Mouse (Mus musculus) lung, postnatal 0 days (tissue): ENCODE measurements at regions not wholly inside any gene's neighbourhood (a gene's known extent, or its start where the extent isn't known, plus 50 kb on each side); places are given as distances from the start of the nearest gene placed in this dataset.

ENCODE experiments used
- ATAC-seq: fragments of 200-750 bp; cut with Nextera tagmentation; 2 replicates; pipeline ENCODE4 v1.8.0; 2017; ENCODE audit warnings: moderate library complexity
- DNase-seq: peaks from one replicate; pipeline ENCODE4 v3.0.0-alpha.2; 2016; ENCODE audit warnings: low spot score
- H3K27ac ChIP-seq: fragments of 300-500 bp; sonication (generic); 2 replicates; pipeline ENCODE4 v1.5.1; 2014; ENCODE audit warnings: antibody characterized with exemption, mild to moderate bottlenecking, low read length, mixed read lengths
- H3K27me3 ChIP-seq: fragments of 300-500 bp; sonication (generic); replicated peaks from 2 replicates; pipeline ENCODE4 v1.6.1; 2014; ENCODE audit warnings: low read length, mixed read lengths; ENCODE audit not compliant: insufficient read depth
- H3K36me3 ChIP-seq: fragments of 300-500 bp; sonication (generic); 2 replicates; pipeline ENCODE4 v1.6.1; 2014; ENCODE audit warnings: low read length, mixed read lengths; ENCODE audit not compliant: insufficient read depth
- H3K4me1 ChIP-seq: fragments of 300-500 bp; sonication (generic); 2 replicates; pipeline ENCODE4 v1.6.1; 2014; ENCODE audit warnings: antibody characterized with exemption, low read depth, low read length, mixed read lengths; ENCODE audit not compliant: insufficient read depth
- H3K4me2 ChIP-seq: fragments of 300-500 bp; sonication (generic); replicated peaks from 2 replicates; pipeline ENCODE4 v1.6.1; 2014; ENCODE audit warnings: low read depth, mild to moderate bottlenecking, low read length, moderate library complexity, mixed read lengths
- H3K4me3 ChIP-seq: fragments of 300-500 bp; sonication (generic); 2 replicates; pipeline ENCODE4 v1.5.1; 2014; ENCODE audit warnings: low read depth, low read length
- H3K9ac ChIP-seq: fragments of 300-500 bp; sonication (generic); replicated peaks from 2 replicates; pipeline ENCODE4 v1.6.1; 2014; ENCODE audit warnings: low read depth, mild to moderate bottlenecking
- H3K9me3 ChIP-seq: fragments of 300-500 bp; sonication (generic); 2 replicates; pipeline ENCODE4 v1.6.1; 2016; ENCODE audit warnings: low read length, mixed read lengths
- CTCF ChIP-seq: IDR thresholded peaks from 2 replicates; pipeline ENCODE4 v1.5.1; 2016; ENCODE audit warnings: antibody characterized with exemption, mild to moderate bottlenecking
- EP300 ChIP-seq: IDR thresholded peaks from 2 replicates; pipeline ENCODE4 v1.6.1; 2016; ENCODE audit warnings: antibody characterized with exemption, mild to moderate bottlenecking, control low read depth
- WGBS: fragments of 180-500 bp; shearing (Covaris S2); extraction: QIAGEN DNeasy Blood & Tissue Kit; methylation state at CpG from one replicate; pipeline ENCODE4 v1.1.7; 2014; 5-methylcytosine and 5-hydroxymethylcytosine counted together

- Histone ChIP-seq H3K27ac (no peak overlapping the region), H3K9ac (no peak overlapping the region), H3K4me2 (no peak overlapping the region), H3K9me3 (no peaks in the 10 kb centered on the region), H3K4me1 (no peaks in the 10 kb centered on the region), H3K4me3 (no peak overlapping the region), H3K27me3 (no peaks in the 10 kb centered on the region), H3K36me3 (no peaks in the 10 kb centered on the region)
- ATAC-seq, result no peak
- DNase-seq, result no peak
- 47% methylated on average over 1 of the region's 1 CpGs for WGBS
- TF ChIP-seq EP300 (no peak), CTCF (no peak)
Measured at GRCm38 (mm10) chr15:31087607-31088006, 136.5 kb upstream of the Dap start.

- H3K27ac ChIP-seq, result no peak overlapping the region
- no peak for ATAC-seq
- no peak overlapping the region for H3K4me3 ChIP-seq
- WGBS, result 64% methylated on average over 5 of the region's 5 CpGs
- H3K4me1 ChIP-seq, result no peaks in the 10 kb centered on the region
- H3K9ac ChIP-seq, result no peak overlapping the region
- TF ChIP-seq CTCF (no peak), EP300 (no peak)
- no peaks in the 10 kb centered on the region for H3K9me3 ChIP-seq
- no peaks in the 10 kb centered on the region for H3K36me3 ChIP-seq
- no peaks in the 10 kb centered on the region for H3K27me3 ChIP-seq
- no peak for DNase-seq
- H3K4me2 ChIP-seq, result no peak overlapping the region
Measured at GRCm38 (mm10) chr15:31091916-31092570, 132.1 kb upstream of the Dap start.

GRCm38 (mm10) chr15:31096206-31096605 is 127.9 kb upstream of the Dap start:
- 85% methylated on average over 7 of the region's 7 CpGs for WGBS
- TF ChIP-seq CTCF (no peak), EP300 (no peak)
- Histone ChIP-seq H3K9me3 (no peaks in the 10 kb centered on the region), H3K36me3 (no peaks in the 10 kb centered on the region), H3K27ac (no peak overlapping the region), H3K4me1 (no peaks in the 10 kb centered on the region), H3K9ac (no peak overlapping the region), H3K4me2 (no peak overlapping the region), H3K27me3 (no peaks in the 10 kb centered on the region), H3K4me3 (no peak overlapping the region)
- ATAC-seq, result no peak
- no peak for DNase-seq

GRCm38 (mm10) chr15:31097301-31097700 is 126.8 kb upstream of the Dap start:
- no peak for DNase-seq
- no peak for ATAC-seq
- TF ChIP-seq CTCF (no peak), EP300 (no peak)
- Histone ChIP-seq H3K4me2 (no peak overlapping the region), H3K4me3 (no peak overlapping the region), H3K27me3 (no peaks in the 10 kb centered on the region), H3K9ac (no peak overlapping the region), H3K9me3 (no peaks in the 10 kb centered on the region), H3K4me1 (no peaks in the 10 kb centered on the region), H3K27ac (no peak overlapping the region), H3K36me3 (no peaks in the 10 kb centered on the region)
- WGBS, result 67% methylated on average over 4 of the region's 4 CpGs

- no peak overlapping the region for H3K4me3 ChIP-seq
- no peaks in the 10 kb centered on the region for H3K9me3 ChIP-seq
- no peak overlapping the region for H3K4me2 ChIP-seq
- H3K36me3 ChIP-seq, result no peaks in the 10 kb centered on the region
- ATAC-seq (peak; percentile 47; the same call in 1 of the 2 replicates), DNase-seq (peak; percentile 18)
- H3K27ac ChIP-seq, result no peak overlapping the region
- no peaks in the 10 kb centered on the region for H3K27me3 ChIP-seq
- 63% methylated on average over 4 of the region's 4 CpGs for WGBS
- H3K4me1 ChIP-seq, result no peaks in the 10 kb centered on the region; the same call in 1 of the 2 replicates
- H3K9ac ChIP-seq, result no peak overlapping the region
- TF ChIP-seq EP300, result peak; percentile 84
- no peak for TF ChIP-seq CTCF
Measured at GRCm38 (mm10) chr15:31104743-31105142, 119.4 kb upstream of the Dap start.

- TF ChIP-seq CTCF (no peak), EP300 (no peak)
- Histone ChIP-seq H3K27me3 (no peaks in the 10 kb centered on the region), H3K4me3 (no peak overlapping the region), H3K27ac (no peak overlapping the region), H3K36me3 (no peaks in the 10 kb centered on the region), H3K9ac (no peak overlapping the region), H3K4me1 (no peaks in the 10 kb centered on the region; the same call in 1 of the 2 replicates), H3K9me3 (no peaks in the 10 kb centered on the region), H3K4me2 (no peak overlapping the region)
- WGBS, result 62% methylated on average over 9 of the region's 9 CpGs
- no peak for DNase-seq
- no peak for ATAC-seq
Measured at GRCm38 (mm10) chr15:31106907-31107306, 117.2 kb upstream of the Dap start.

- no peaks in the 10 kb centered on the region for H3K9me3 ChIP-seq
- no peak for ATAC-seq
- WGBS, result 51% methylated on average over 1 of the region's 1 CpGs
- no peaks in the 10 kb centered on the region for H3K27me3 ChIP-seq
- no peaks in the 10 kb centered on the region for H3K4me1 ChIP-seq
- TF ChIP-seq CTCF (no peak), EP300 (no peak)
- H3K27ac ChIP-seq, result no peak overlapping the region
- no peak overlapping the region for H3K4me3 ChIP-seq
- no peak overlapping the region for H3K4me2 ChIP-seq
- H3K9ac ChIP-seq, result no peak overlapping the region
- no peak for DNase-seq
- H3K36me3 ChIP-seq, result no peaks in the 10 kb centered on the region
Measured at GRCm38 (mm10) chr15:31113216-31113615, 110.9 kb upstream of the Dap start.
